Mouse (Mus musculus) midbrain, embryonic 15.5 days (tissue): ENCODE measurements around the gene Ctxn1. TPM values are rescaled to one million over a fixed set of nuclear protein-coding genes. Genes with fewer than 3 reads are reported as not detected.

Experiments used
- polyA plus RNA-seq: library from polyadenylated mRNA; unstranded; fragments of >200 nt; fragmentation: Nextera tagmentation; extraction: Ambion mirVana; gene quantifications from 2 replicates; pipeline ENCODE4 v1.2.1, GENCODE M21; 2015

The Ctxn1 gene
- polyA plus RNA-seq, 1 experiment from 2014 or later, result 278 TPM

Other genes starting within 250 kb of the Ctxn1 start
- 0.18 and 0.39 TPM in 2 replicates for gene Cd209f, start 153.4 kb downstream of the Ctxn1 start, polyA plus RNA-seq
- gene Cd209g, start 125.2 kb downstream of the Ctxn1 start, polyA plus RNA-seq, result not detected in 2 replicates
- gene Evi5l, start 92.7 kb downstream of the Ctxn1 start, polyA plus RNA-seq, result 128 and 136 TPM in 2 replicates
- gene Prr36, start 41.8 kb downstream of the Ctxn1 start, polyA plus RNA-seq, result 54.7 and 61.1 TPM in 2 replicates
- gene Lrrc8e, start 32.4 kb downstream of the Ctxn1 start, polyA plus RNA-seq, result 0.08 and 0.11 TPM in 2 replicates
- gene Map2k7, start 20.5 kb downstream of the Ctxn1 start, polyA plus RNA-seq, result 34.0 and 35.7 TPM in 2 replicates
- gene Gm49320, start 20.4 kb downstream of the Ctxn1 start, polyA plus RNA-seq, result 1.0 and 1.8 TPM in 2 replicates
- gene Tgfbr3l, start 11.1 kb downstream of the Ctxn1 start, polyA plus RNA-seq, result 5.2 and 6.6 TPM in 2 replicates
- gene Snapc2, start 6.2 kb downstream of the Ctxn1 start, polyA plus RNA-seq, result 70.6 and 76.4 TPM in 2 replicates
- gene Timm44, start 16.6 kb upstream of the Ctxn1 start, polyA plus RNA-seq, result 46.7 and 48.2 TPM in 2 replicates
- 19.3 and 20.4 TPM in 2 replicates for gene Ccl25, start 65.9 kb upstream of the Ctxn1 start, polyA plus RNA-seq
- gene Elavl1, start 66.1 kb upstream of the Ctxn1 start, polyA plus RNA-seq, result 108 and 111 TPM in 2 replicates
- gene Cers4, start 233.8 kb upstream of the Ctxn1 start, polyA plus RNA-seq, result 49.2 and 58.3 TPM in 2 replicates